Mouse (Mus musculus) liver, embryonic 13.5 days (tissue): ENCODE results near the gene Rtp4. TPM values are rescaled to one million over a fixed set of nuclear protein-coding genes. Genes with fewer than 3 reads are reported as not detected.

Source experiments
- ATAC-seq: fragments of 200-750 bp; cut with Nextera tagmentation; 2 replicates; pipeline ENCODE4 v1.8.0; 2017; ENCODE audit warnings: low read depth, mild to moderate bottlenecking, moderate number of reproducible peaks, moderate library complexity
- DNase-seq: peaks from one replicate; pipeline ENCODE4 v3.0.0; 2022
- H3K27ac ChIP-seq: fragments of 300-500 bp; sonication (generic); 2 replicates; pipeline ENCODE4 v1.5.1; 2015; ENCODE audit warnings: moderate library complexity, mild to moderate bottlenecking, inconsistent platforms
- H3K27me3 ChIP-seq: fragments of 300-500 bp; sonication (generic); 2 replicates; pipeline ENCODE4 v1.6.1; 2015; ENCODE audit warnings: mild to moderate bottlenecking, inconsistent platforms
- H3K36me3 ChIP-seq: fragments of 300-500 bp; sonication (generic); 2 replicates; pipeline ENCODE4 v1.6.1; 2015; ENCODE audit warnings: mild to moderate bottlenecking, inconsistent platforms
- H3K4me1 ChIP-seq: fragments of 300-500 bp; sonication (generic); replicated peaks from 2 replicates; pipeline ENCODE4 v1.6.1; 2015; ENCODE audit warnings: inconsistent platforms
- H3K4me2 ChIP-seq: fragments of 300-500 bp; sonication (generic); 2 replicates; pipeline ENCODE4 v1.6.1; 2015; ENCODE audit warnings: inconsistent platforms, mild to moderate bottlenecking, moderate library complexity
- H3K4me3 ChIP-seq: fragments of 300-500 bp; sonication (generic); replicated peaks from 2 replicates; pipeline ENCODE4 v1.5.1; 2015; ENCODE audit warnings: mild to moderate bottlenecking, inconsistent platforms
- H3K9ac ChIP-seq: fragments of 300-500 bp; sonication (generic); 2 replicates; pipeline ENCODE4 v1.6.1; 2015; ENCODE audit warnings: mild to moderate bottlenecking, inconsistent platforms
- H3K9me3 ChIP-seq: fragments of 300-500 bp; sonication (generic); replicated peaks from 2 replicates; pipeline ENCODE4 v1.6.1; 2016; ENCODE audit warnings: inconsistent platforms
- WGBS: fragments of 180-500 bp; shearing (Covaris S2); methylation state at CpG from one replicate; pipeline ENCODE4 v1.1.7; 2015; ENCODE audit not compliant: insufficient replicate concordance; 5-methylcytosine and 5-hydroxymethylcytosine counted together
- polyA plus RNA-seq: library from polyadenylated mRNA; unstranded; fragments of >200 nt; fragmentation: Nextera tagmentation; extraction: Ambion mirVana; gene quantifications from 2 replicates; pipeline ENCODE4 v1.2.1, GENCODE M21; 2015

Gene Rtp4
- polyA plus RNA-seq, 1 experiment from 2014 or later = 6.5 TPM

- no peak overlapping the region for H3K9ac ChIP-seq
- ATAC-seq = no peak
- no peaks in the 10 kb centered on the region for H3K9me3 ChIP-seq
- no peaks in the 10 kb centered on the region for H3K27me3 ChIP-seq
- H3K27ac ChIP-seq = no peak overlapping the region
- WGBS = 60% methylated on average over 4 of the region's 4 CpGs
- H3K4me2 ChIP-seq = no peak overlapping the region
- 0 out of 2 replicates have a peak, but pooled peaks cover 4% of the 10 kb centered on the region for H3K4me1 ChIP-seq
- no peak for DNase-seq
- H3K4me3 ChIP-seq = no peak overlapping the region
- no peaks in the 10 kb centered on the region for H3K36me3 ChIP-seq
These were observed 22.8 kb downstream of the Rtp4 start for GRCm38 (mm10) chr16:23542866-23543265.

- Histone ChIP-seq H3K27me3 (no peaks in the 10 kb centered on the region), H3K4me2 (no peak overlapping the region), H3K27ac (no peak overlapping the region), H3K4me3 (no peak overlapping the region), H3K4me1 (0 out of 2 replicates have a peak, but pooled peaks cover 4% of the 10 kb centered on the region), H3K9me3 (no peaks in the 10 kb centered on the region), H3K9ac (no peak overlapping the region), H3K36me3 (no peaks in the 10 kb centered on the region)
- 44% methylated on average over 7 of the region's 7 CpGs for WGBS
- DNase-seq = no peak
- ATAC-seq = no peak
These were observed 24.3 kb downstream of the Rtp4 start for GRCm38 (mm10) chr16:23544361-23544760.

- WGBS = 85% methylated on average over 4 of the region's 4 CpGs
- Histone ChIP-seq H3K4me2 (no peak overlapping the region), H3K9me3 (no peaks in the 10 kb centered on the region), H3K27ac (no peak overlapping the region), H3K36me3 (no peaks in the 10 kb centered on the region), H3K4me1 (no peaks in the 10 kb centered on the region), H3K4me3 (no peak overlapping the region), H3K27me3 (no peaks in the 10 kb centered on the region), H3K9ac (no peak overlapping the region)
- DNase-seq = no peak
- no peak for ATAC-seq
These were observed 27.7 kb downstream of the Rtp4 start for GRCm38 (mm10) chr16:23547783-23548182.

- Histone ChIP-seq H3K4me3 (no peak overlapping the region), H3K36me3 (no peaks in the 10 kb centered on the region), H3K9me3 (no peaks in the 10 kb centered on the region), H3K27ac (no peak overlapping the region), H3K4me2 (no peak overlapping the region), H3K9ac (no peak overlapping the region), H3K27me3 (no peaks in the 10 kb centered on the region), H3K4me1 (no peaks in the 10 kb centered on the region)
- 33% methylated on average over 8 of the region's 8 CpGs for WGBS
- ATAC-seq (no peak), DNase-seq (no peak)
These were observed 30.4 kb downstream of the Rtp4 start for GRCm38 (mm10) chr16:23550346-23550980.

- Histone ChIP-seq H3K27ac (no peak overlapping the region), H3K4me3 (no peak overlapping the region), H3K4me2 (no peak overlapping the region), H3K9me3 (no peaks in the 10 kb centered on the region), H3K27me3 (no peaks in the 10 kb centered on the region), H3K9ac (no peak overlapping the region), H3K36me3 (no peaks in the 10 kb centered on the region), H3K4me1 (no peaks in the 10 kb centered on the region)
- 72% methylated on average over 18 of the region's 18 CpGs for WGBS
- ATAC-seq = no peak
- DNase-seq = no peak
These were observed 31.0 kb downstream of the Rtp4 start for GRCm38 (mm10) chr16:23550981-23551582.

GRCm38 (mm10) chr16:23554673-23555072 is 34.6 kb downstream of the Rtp4 start:
- WGBS = 64% methylated on average over 5 of the region's 5 CpGs
- no peaks in the 10 kb centered on the region for H3K4me1 ChIP-seq
- H3K9ac ChIP-seq = no peak overlapping the region
- ATAC-seq (no peak), DNase-seq (no peak)
- no peak overlapping the region for H3K4me2 ChIP-seq
- no peak overlapping the region for H3K4me3 ChIP-seq
- no peak overlapping the region for H3K27ac ChIP-seq
- no peaks in the 10 kb centered on the region for H3K9me3 ChIP-seq
- no peaks in the 10 kb centered on the region for H3K27me3 ChIP-seq
- no peaks in the 10 kb centered on the region for H3K36me3 ChIP-seq

GRCm38 (mm10) chr16:23557195-23557594 is 37.1 kb downstream of the Rtp4 start:
- Histone ChIP-seq H3K9me3 (no peaks in the 10 kb centered on the region), H3K4me2 (no peak overlapping the region), H3K27ac (no peak overlapping the region), H3K36me3 (no peaks in the 10 kb centered on the region), H3K27me3 (no peaks in the 10 kb centered on the region), H3K9ac (no peak overlapping the region), H3K4me1 (no peaks in the 10 kb centered on the region), H3K4me3 (no peak overlapping the region)
- ATAC-seq (no peak), DNase-seq (no peak)
- WGBS = 18% methylated on average over 5 of the region's 5 CpGs

- Histone ChIP-seq H3K36me3 (no peaks in the 10 kb centered on the region), H3K9ac (no peak overlapping the region), H3K4me3 (no peak overlapping the region), H3K9me3 (no peaks in the 10 kb centered on the region), H3K4me1 (no peaks in the 10 kb centered on the region), H3K27me3 (no peaks in the 10 kb centered on the region), H3K27ac (no peak overlapping the region), H3K4me2 (no peak overlapping the region)
- 39% methylated on average over 2 of the region's 2 CpGs for WGBS
- ATAC-seq (no peak), DNase-seq (no peak)
These were observed 37.6 kb downstream of the Rtp4 start for GRCm38 (mm10) chr16:23557669-23558068.

- Histone ChIP-seq H3K36me3 (no peaks in the 10 kb centered on the region), H3K4me2 (no peak overlapping the region), H3K9me3 (no peaks in the 10 kb centered on the region), H3K9ac (no peak overlapping the region), H3K27ac (no peak overlapping the region), H3K4me1 (no peaks in the 10 kb centered on the region), H3K27me3 (no peaks in the 10 kb centered on the region), H3K4me3 (no peak overlapping the region)
- ATAC-seq = no peak
- DNase-seq = no peak
- WGBS = 56% methylated on average over 4 of the region's 4 CpGs
These were observed 48.4 kb downstream of the Rtp4 start for GRCm38 (mm10) chr16:23568369-23568958.

GRCm38 (mm10) chr16:23574561-23574960 is 54.5 kb downstream of the Rtp4 start:
- Histone ChIP-seq H3K9ac (no peak overlapping the region), H3K27ac (no peak overlapping the region), H3K9me3 (no peaks in the 10 kb centered on the region), H3K4me3 (no peak overlapping the region), H3K4me1 (no peaks in the 10 kb centered on the region), H3K4me2 (no peak overlapping the region), H3K27me3 (no peaks in the 10 kb centered on the region), H3K36me3 (no peaks in the 10 kb centered on the region)
- no peak for ATAC-seq
- no peak for DNase-seq
- 69% methylated on average over 2 of the region's 2 CpGs for WGBS

- H3K4me3 ChIP-seq = no peak overlapping the region
- H3K9me3 ChIP-seq = no peaks in the 10 kb centered on the region
- no peaks in the 10 kb centered on the region for H3K4me1 ChIP-seq
- H3K9ac ChIP-seq = no peak overlapping the region
- no peak overlapping the region for H3K27ac ChIP-seq
- WGBS = 60% methylated on average over 5 of the region's 5 CpGs
- H3K36me3 ChIP-seq = no peaks in the 10 kb centered on the region
- no peak overlapping the region for H3K4me2 ChIP-seq
- ATAC-seq (no peak), DNase-seq (no peak)
- no peaks in the 10 kb centered on the region for H3K27me3 ChIP-seq
These were observed 71.3 kb downstream of the Rtp4 start for GRCm38 (mm10) chr16:23591119-23592105.
